Mouse (Mus musculus) forebrain, embryonic 14.5 days (tissue): ENCODE measurements around the gene Prim2. TPM values are rescaled to one million over a fixed set of nuclear protein-coding genes. Genes with fewer than 3 reads are reported as not detected.

Experiments used
- ATAC-seq: fragments of 200-750 bp; cut with Nextera tagmentation; 2 replicates; pipeline ENCODE4 v1.8.0; 2017; ENCODE audit warnings: mild to moderate bottlenecking, moderate library complexity
- DNase-seq: peaks from one replicate; pipeline ENCODE4 v3.0.0-alpha.2; 2015; ENCODE audit warnings: low spot score
- H3K27ac ChIP-seq: fragments of 300-500 bp; sonication (generic); 2 replicates; pipeline ENCODE4 v1.5.1; 2014; ENCODE audit warnings: low read depth, mild to moderate bottlenecking, control low read depth, low read length, moderate library complexity
- H3K27me3 ChIP-seq: fragments of 300-500 bp; sonication (generic); replicated peaks from 2 replicates; pipeline ENCODE4 v1.6.1; 2014; ENCODE audit warnings: low read length, control low read depth, mixed read lengths; ENCODE audit not compliant: control insufficient read depth, insufficient read depth
- H3K36me3 ChIP-seq: fragments of 300-500 bp; sonication (generic); 2 replicates; pipeline ENCODE4 v1.6.1; 2014; ENCODE audit warnings: low read length, control low read depth; ENCODE audit not compliant: control insufficient read depth, insufficient read depth
- H3K4me1 ChIP-seq: fragments of 300-500 bp; sonication (generic); 2 replicates; pipeline ENCODE4 v1.6.1; 2014; ENCODE audit warnings: antibody characterized with exemption, low read length, control low read depth; ENCODE audit not compliant: control insufficient read depth, insufficient read depth
- H3K4me2 ChIP-seq: fragments of 300-500 bp; sonication (generic); 2 replicates; pipeline ENCODE4 v1.6.1; 2014; ENCODE audit warnings: mild to moderate bottlenecking, control low read depth, low read length
- H3K4me3 ChIP-seq: fragments of 300-500 bp; sonication (generic); 2 replicates; pipeline ENCODE4 v1.5.1; 2014; ENCODE audit warnings: low read depth, low read length, control low read depth
- H3K9ac ChIP-seq: fragments of 300-500 bp; sonication (generic); 2 replicates; pipeline ENCODE4 v1.6.1; 2014; ENCODE audit warnings: mild to moderate bottlenecking, low read length, control low read depth, moderate library complexity
- H3K9me3 ChIP-seq: fragments of 300-500 bp; sonication (generic); replicated peaks from 2 replicates; pipeline ENCODE4 v1.6.1; 2016; ENCODE audit warnings: low read length, control low read depth, mixed read lengths; ENCODE audit not compliant: control insufficient read depth
- WGBS: fragments of 180-500 bp; shearing (Covaris S2); extraction: QIAGEN DNeasy Blood & Tissue Kit; methylation state at CpG from one replicate; pipeline ENCODE4 v1.1.7; 2014; 5-methylcytosine and 5-hydroxymethylcytosine counted together
- polyA plus RNA-seq: library from polyadenylated mRNA; unstranded; fragments of >200 nt; fragmentation: Nextera tagmentation; extraction: Ambion mirVana; gene quantifications from 2 replicates; pipeline ENCODE4 v1.2.1, GENCODE M21; 2014

Prim2 gene
- polyA plus RNA-seq, 1 experiment from 2014 or later = 36.8 TPM

GRCm38 (mm10) chr1:33531860-33532259, 137.7 kb downstream of the Prim2 start:
- Histone ChIP-seq H3K9ac (no peak overlapping the region), H3K36me3 (no peaks in the 10 kb centered on the region), H3K27me3 (no peaks in the 10 kb centered on the region), H3K4me1 (peaks cover 10% of the 10 kb centered on the region), H3K4me2 (no peak overlapping the region), H3K27ac (no peak overlapping the region), H3K9me3 (no peaks in the 10 kb centered on the region), H3K4me3 (no peak overlapping the region)
- DNase-seq (no peak), ATAC-seq (no peak)
- 80% methylated on average over 3 of the region's 3 CpGs for WGBS

GRCm38 (mm10) chr1:33531097-33531856, 138.3 kb downstream of the Prim2 start:
- Histone ChIP-seq H3K9me3 (no peaks in the 10 kb centered on the region), H3K27me3 (no peaks in the 10 kb centered on the region), H3K36me3 (no peaks in the 10 kb centered on the region), H3K9ac (no peak overlapping the region), H3K4me1 (peaks cover 10% of the 10 kb centered on the region), H3K4me3 (no peak overlapping the region), H3K27ac (0 out of 2 replicates have a peak overlapping the region, but pooled peaks have one; percentile 0), H3K4me2 (no peak overlapping the region)
- DNase-seq (peak; percentile 54), ATAC-seq (peak; percentile 66)
- 64% methylated on average over 5 of the region's 5 CpGs for WGBS

GRCm38 (mm10) chr1:33530491-33530890, 139.1 kb downstream of the Prim2 start:
- ATAC-seq (no peak), DNase-seq (no peak)
- Histone ChIP-seq H3K9ac (no peak overlapping the region), H3K36me3 (no peaks in the 10 kb centered on the region), H3K27ac (no peak overlapping the region), H3K9me3 (no peaks in the 10 kb centered on the region), H3K4me2 (no peak overlapping the region), H3K27me3 (no peaks in the 10 kb centered on the region), H3K4me1 (peaks cover 10% of the 10 kb centered on the region), H3K4me3 (no peak overlapping the region)
- 99% methylated on average over 2 of the region's 2 CpGs for WGBS

- H3K36me3 ChIP-seq = no peaks in the 10 kb centered on the region
- no peaks in the 10 kb centered on the region for H3K27me3 ChIP-seq
- H3K4me3 ChIP-seq = no peak overlapping the region
- no peak overlapping the region for H3K4me2 ChIP-seq
- peaks cover 10% of the 10 kb centered on the region for H3K4me1 ChIP-seq
- H3K9ac ChIP-seq = no peak overlapping the region
- no peaks in the 10 kb centered on the region for H3K9me3 ChIP-seq
- WGBS = 88% methylated on average over 8 of the region's 8 CpGs
- no peak for DNase-seq
- no peak for ATAC-seq
- no peak overlapping the region for H3K27ac ChIP-seq
Measured at GRCm38 (mm10) chr1:33529543-33530232, 139.9 kb downstream of the Prim2 start.

GRCm38 (mm10) chr1:33527352-33527863, 142.2 kb downstream of the Prim2 start:
- Histone ChIP-seq H3K9me3 (no peaks in the 10 kb centered on the region), H3K4me1 (peaks cover 10% of the 10 kb centered on the region), H3K27me3 (no peaks in the 10 kb centered on the region), H3K27ac (no peak overlapping the region), H3K4me3 (no peak overlapping the region), H3K9ac (no peak overlapping the region), H3K36me3 (no peaks in the 10 kb centered on the region), H3K4me2 (no peak overlapping the region)
- WGBS = 53% methylated on average over 6 of the region's 6 CpGs
- ATAC-seq = no peak; the same call in 1 of the 2 replicates
- DNase-seq = peak; percentile 37

- H3K27ac ChIP-seq = no peak overlapping the region
- ATAC-seq (no peak), DNase-seq (no peak)
- H3K4me1 ChIP-seq = no peaks in the 10 kb centered on the region; the same call in 1 of the 2 replicates
- no peak overlapping the region for H3K4me3 ChIP-seq
- H3K4me2 ChIP-seq = no peak overlapping the region
- H3K36me3 ChIP-seq = no peaks in the 10 kb centered on the region
- H3K9ac ChIP-seq = no peak overlapping the region
- 91% methylated on average over 5 of the region's 5 CpGs for WGBS
- no peaks in the 10 kb centered on the region for H3K9me3 ChIP-seq
- H3K27me3 ChIP-seq = no peaks in the 10 kb centered on the region
Measured at GRCm38 (mm10) chr1:33523223-33523622, 146.4 kb downstream of the Prim2 start.

- no peak overlapping the region for H3K4me2 ChIP-seq
- WGBS = 91% methylated on average over 8 of the region's 8 CpGs
- no peaks in the 10 kb centered on the region for H3K9me3 ChIP-seq
- H3K4me3 ChIP-seq = no peak overlapping the region
- no peaks in the 10 kb centered on the region for H3K27me3 ChIP-seq
- no peak for DNase-seq
- ATAC-seq = no peak
- no peaks in the 10 kb centered on the region for H3K36me3 ChIP-seq
- no peak overlapping the region for H3K9ac ChIP-seq
- H3K4me1 ChIP-seq = no peaks in the 10 kb centered on the region
- no peak overlapping the region for H3K27ac ChIP-seq
Measured at GRCm38 (mm10) chr1:33515124-33515523, 154.5 kb downstream of the Prim2 start.

GRCm38 (mm10) chr1:33511310-33511709, 158.3 kb downstream of the Prim2 start:
- H3K9me3 ChIP-seq = no peaks in the 10 kb centered on the region
- no peak overlapping the region for H3K4me3 ChIP-seq
- ATAC-seq (no peak), DNase-seq (no peak)
- H3K27ac ChIP-seq = no peak overlapping the region
- H3K4me2 ChIP-seq = no peak overlapping the region
- no peaks in the 10 kb centered on the region for H3K27me3 ChIP-seq
- no peaks in the 10 kb centered on the region for H3K36me3 ChIP-seq
- no peak overlapping the region for H3K9ac ChIP-seq
- H3K4me1 ChIP-seq = no peaks in the 10 kb centered on the region
- 90% methylated on average over 4 of the region's 4 CpGs for WGBS

GRCm38 (mm10) chr1:33504371-33504770, 165.2 kb downstream of the Prim2 start:
- Histone ChIP-seq H3K36me3 (no peaks in the 10 kb centered on the region), H3K4me3 (no peak overlapping the region), H3K4me1 (no peaks in the 10 kb centered on the region; the same call in 1 of the 2 replicates), H3K4me2 (no peak overlapping the region), H3K27ac (no peak overlapping the region), H3K9me3 (no peaks in the 10 kb centered on the region), H3K9ac (no peak overlapping the region), H3K27me3 (no peaks in the 10 kb centered on the region)
- no peak for ATAC-seq
- 96% methylated on average over 5 of the region's 5 CpGs for WGBS
- no peak for DNase-seq
